Mouse (Mus musculus) adrenal gland, adult 18-20 months (tissue): ENCODE results near the gene Srf. TPM values are rescaled to one million over a fixed set of nuclear protein-coding genes. Genes with fewer than 3 reads are reported as not detected.

Experiments used
- DNase-seq, 2 experiments: peaks; one replicate each; pipeline ENCODE4 v3.0.0; 2021 to 2022; ENCODE audit warnings: low spot score in 2 of 2
- long read RNA-seq, 2 experiments: library from polyadenylated mRNA; stranded (forward); transcript quantifications; one replicate each; pipeline ENCODE4 v2.0.0; 2021
- total RNA-seq, 2 experiments: library from RNA; stranded (reverse); gene quantifications; 1 replicate in 1 of 2; 2 replicates in 1 of 2; pipeline ENCODE4 v1.2.3; 2021

Srf gene
- total RNA-seq: 10 to 100 TPM; 40.8 to 66.6 TPM
- long read RNA-seq, experiment 1, transcript Srf-201 (7 exons, 2,616 nt): major isoform, 13 of 29 reads
- long read RNA-seq, experiment 1, partial matches to known transcripts: 4 of 29 reads
- long read RNA-seq, experiment 1, other reads (novel, unspliced or antisense): 10 of 29 reads
- long read RNA-seq, experiment 2, transcript Srf-201 (7 exons, 2,616 nt): major isoform, 7 of 18 reads
- long read RNA-seq, experiment 2, partial matches to known transcripts: 6 of 18 reads
- long read RNA-seq, experiment 2, other reads (novel, unspliced or antisense): 3 of 18 reads

GRCm38 (mm10) chr17:46555673-46556583, at the start of gene Srf:
Gene Srf, minus strand, starts transcription at chr17:46556175.
- peak; percentile 87 to 88 for DNase-seq

- DNase-seq: no peak
Measured at GRCm38 (mm10) chr17:46605126-46605525, 49.2 kb upstream of the Srf start.

- no peak for DNase-seq
Measured at GRCm38 (mm10) chr17:46603229-46603628, 47.3 kb upstream of the Srf start.

- no peak for DNase-seq
Measured at GRCm38 (mm10) chr17:46602212-46602611, 46.2 kb upstream of the Srf start.

- no peak for DNase-seq
Measured at GRCm38 (mm10) chr17:46600569-46600968, 44.6 kb upstream of the Srf start.

- no peak for DNase-seq
Measured at GRCm38 (mm10) chr17:46598963-46599362, 43.0 kb upstream of the Srf start.

GRCm38 (mm10) chr17:46597956-46598355, 42.0 kb upstream of the Srf start:
- DNase-seq: no peak

GRCm38 (mm10) chr17:46595336-46595735, 39.4 kb upstream of the Srf start:
- DNase-seq: no peak

GRCm38 (mm10) chr17:46594606-46595005, 38.6 kb upstream of the Srf start:
- DNase-seq: no peak

GRCm38 (mm10) chr17:46593124-46593523, 37.1 kb upstream of the Srf start:
- no peak for DNase-seq

- DNase-seq: no peak
Measured at GRCm38 (mm10) chr17:46591406-46591805, 35.4 kb upstream of the Srf start.

- no peak for DNase-seq
Measured at GRCm38 (mm10) chr17:46590439-46590838, 34.5 kb upstream of the Srf start.

GRCm38 (mm10) chr17:46589635-46590314, 33.8 kb upstream of the Srf start:
- no peak for DNase-seq

- DNase-seq: no peak
Measured at GRCm38 (mm10) chr17:46588913-46589312, 32.9 kb upstream of the Srf start.

GRCm38 (mm10) chr17:46588173-46588572, 32.2 kb upstream of the Srf start:
- DNase-seq: no peak

- DNase-seq: no peak
Measured at GRCm38 (mm10) chr17:46586327-46586726, 30.4 kb upstream of the Srf start.

GRCm38 (mm10) chr17:46578650-46579049, 22.7 kb upstream of the Srf start:
- no peak for DNase-seq

- DNase-seq: no peak
Measured at GRCm38 (mm10) chr17:46576070-46576469, 20.1 kb upstream of the Srf start.

GRCm38 (mm10) chr17:46574535-46574934, 18.6 kb upstream of the Srf start:
- no peak for DNase-seq

GRCm38 (mm10) chr17:46571005-46571404, 15.0 kb upstream of the Srf start:
- DNase-seq: no peak

GRCm38 (mm10) chr17:46559146-46559545, 3.2 kb upstream of the Srf start:
- no peak for DNase-seq

- DNase-seq: no peak
Measured at GRCm38 (mm10) chr17:46558151-46558550, 2.2 kb upstream of the Srf start.
